Mouse (Mus musculus) intestine, postnatal 0 days (tissue): ENCODE results near the gene Eml4. TPM values are rescaled to one million over a fixed set of nuclear protein-coding genes. Genes with fewer than 3 reads are reported as not detected.
A peak's percentile ranks its signal among the peaks of the same experiment; 100 is the strongest.

Experiments used
- ATAC-seq: fragments of 200-750 bp; cut with Nextera tagmentation; 2 replicates; pipeline ENCODE4 v1.8.0; 2017; ENCODE audit warnings: mild to moderate bottlenecking, moderate TSS enrichment, moderate library complexity
- H3K27ac ChIP-seq: fragments of 300-500 bp; sonication (generic); 2 replicates; pipeline ENCODE4 v1.5.1; 2014; ENCODE audit warnings: mild to moderate bottlenecking, low read depth, low read length, moderate library complexity
- H3K27me3 ChIP-seq: fragments of 300-500 bp; sonication (generic); replicated peaks from 2 replicates; pipeline ENCODE4 v1.6.1; 2014; ENCODE audit warnings: low read length, mixed read lengths; ENCODE audit not compliant: control insufficient read depth, insufficient read depth
- H3K36me3 ChIP-seq: fragments of 300-500 bp; sonication (generic); 2 replicates; pipeline ENCODE4 v1.6.1; 2014; ENCODE audit warnings: mild to moderate bottlenecking, moderate library complexity; ENCODE audit not compliant: control insufficient read depth, insufficient read depth
- H3K4me1 ChIP-seq: fragments of 300-500 bp; sonication (generic); replicated peaks from 2 replicates; pipeline ENCODE4 v1.6.1; 2014; ENCODE audit warnings: antibody characterized with exemption, low read length, mixed read lengths; ENCODE audit not compliant: control insufficient read depth, insufficient read depth
- H3K4me2 ChIP-seq: fragments of 300-500 bp; sonication (generic); replicated peaks from 2 replicates; pipeline ENCODE4 v1.6.1; 2014; ENCODE audit warnings: low read depth, mild to moderate bottlenecking, moderate library complexity
- H3K4me3 ChIP-seq: fragments of 300-500 bp; sonication (generic); 2 replicates; pipeline ENCODE4 v1.5.1; 2014; ENCODE audit warnings: low read depth, low read length
- H3K9ac ChIP-seq: fragments of 300-500 bp; sonication (generic); 2 replicates; pipeline ENCODE4 v1.6.1; 2014; ENCODE audit warnings: mild to moderate bottlenecking, low read depth, low read length
- H3K9me3 ChIP-seq: fragments of 300-500 bp; sonication (generic); 2 replicates; pipeline ENCODE4 v1.6.1; 2016; ENCODE audit warnings: mixed run types; ENCODE audit not compliant: control insufficient read depth
- CTCF ChIP-seq: sonication (generic); IDR thresholded peaks from 2 replicates; pipeline ENCODE4 v1.5.1; 2016; ENCODE audit warnings: low read depth, mild to moderate bottlenecking, control low read depth, antibody characterized with exemption, moderate library complexity
- WGBS: fragments of 180-500 bp; shearing (Covaris S2); extraction: QIAGEN DNeasy Blood & Tissue Kit; methylation state at CpG from one replicate; pipeline ENCODE4 v1.1.7; 2014; 5-methylcytosine and 5-hydroxymethylcytosine counted together
- polyA plus RNA-seq: library from polyadenylated mRNA; unstranded; fragments of >200 nt; fragmentation: Nextera tagmentation; extraction: Ambion mirVana; gene quantifications from 2 replicates; pipeline ENCODE4 v1.2.1, GENCODE M21; 2015

Gene Eml4
- polyA plus RNA-seq, 1 experiment from 2014 or later: 13.2 TPM

DNA sequence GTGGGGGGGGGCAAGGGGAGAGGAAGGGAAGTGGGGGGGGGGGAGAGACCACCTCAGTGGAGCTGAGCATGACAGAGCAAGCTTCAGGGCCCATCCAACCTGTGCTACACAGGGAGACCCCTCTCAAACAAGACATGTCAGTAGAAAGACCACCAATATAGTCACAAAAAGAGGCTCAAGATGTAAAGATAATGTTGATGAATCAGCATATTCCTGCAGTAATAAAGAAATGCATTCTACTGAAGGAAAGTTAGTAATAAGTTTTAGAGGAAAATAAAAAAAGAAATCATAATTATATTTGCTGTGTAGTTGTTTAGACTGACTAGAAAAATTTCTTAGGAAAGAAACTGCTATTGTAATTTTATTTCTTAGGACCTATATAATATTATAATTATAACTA, 23.4 kb downstream of the Eml4 start:
- Histone ChIP-seq H3K4me1 (no peaks in the 10 kb centered on the region; the same call in 1 of the 2 replicates), H3K27ac (no peak overlapping the region), H3K9me3 (no peaks in the 10 kb centered on the region), H3K4me3 (no peak overlapping the region), H3K27me3 (no peaks in the 10 kb centered on the region), H3K36me3 (no peaks in the 10 kb centered on the region), H3K9ac (no peak overlapping the region), H3K4me2 (no peak overlapping the region)
- ATAC-seq: no peak
- TF ChIP-seq CTCF: no peak

DNA sequence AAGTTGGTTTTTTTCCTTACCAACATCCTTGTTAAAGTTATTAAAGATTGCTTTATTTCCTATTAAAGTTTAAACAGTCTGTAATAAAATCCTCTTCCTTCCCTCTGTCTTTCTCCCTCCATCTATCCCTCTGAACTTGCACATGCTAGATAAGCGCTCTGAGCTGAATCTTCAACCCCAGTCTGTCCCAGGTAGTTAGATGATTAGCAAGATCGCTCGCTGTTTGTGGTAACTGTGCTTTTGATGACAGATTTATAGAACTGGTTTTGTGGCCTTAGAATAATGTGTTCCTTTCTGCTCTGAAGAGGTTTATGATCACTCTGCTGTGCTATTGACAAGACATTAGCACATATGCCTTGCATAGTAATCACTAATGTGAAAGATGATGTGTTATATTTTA, 25.1 kb downstream of the Eml4 start:
- Histone ChIP-seq H3K4me2 (no peak overlapping the region), H3K27me3 (no peaks in the 10 kb centered on the region), H3K9ac (no peak overlapping the region), H3K9me3 (no peaks in the 10 kb centered on the region), H3K36me3 (no peaks in the 10 kb centered on the region), H3K27ac (no peak overlapping the region), H3K4me3 (no peak overlapping the region), H3K4me1 (peaks cover 8% of the 10 kb centered on the region)
- no peak for ATAC-seq
- WGBS: 39% methylated on average over 3 of the region's 3 CpGs
- no peak for TF ChIP-seq CTCF

- H3K4me2 ChIP-seq: no peak overlapping the region
- ATAC-seq: peak; percentile 89
- 17% methylated on average over 4 of the region's 4 CpGs for WGBS
These were observed 26.1 kb downstream of the Eml4 start for GRCm38 (mm10) chr17:83376801-83377200.

DNA sequence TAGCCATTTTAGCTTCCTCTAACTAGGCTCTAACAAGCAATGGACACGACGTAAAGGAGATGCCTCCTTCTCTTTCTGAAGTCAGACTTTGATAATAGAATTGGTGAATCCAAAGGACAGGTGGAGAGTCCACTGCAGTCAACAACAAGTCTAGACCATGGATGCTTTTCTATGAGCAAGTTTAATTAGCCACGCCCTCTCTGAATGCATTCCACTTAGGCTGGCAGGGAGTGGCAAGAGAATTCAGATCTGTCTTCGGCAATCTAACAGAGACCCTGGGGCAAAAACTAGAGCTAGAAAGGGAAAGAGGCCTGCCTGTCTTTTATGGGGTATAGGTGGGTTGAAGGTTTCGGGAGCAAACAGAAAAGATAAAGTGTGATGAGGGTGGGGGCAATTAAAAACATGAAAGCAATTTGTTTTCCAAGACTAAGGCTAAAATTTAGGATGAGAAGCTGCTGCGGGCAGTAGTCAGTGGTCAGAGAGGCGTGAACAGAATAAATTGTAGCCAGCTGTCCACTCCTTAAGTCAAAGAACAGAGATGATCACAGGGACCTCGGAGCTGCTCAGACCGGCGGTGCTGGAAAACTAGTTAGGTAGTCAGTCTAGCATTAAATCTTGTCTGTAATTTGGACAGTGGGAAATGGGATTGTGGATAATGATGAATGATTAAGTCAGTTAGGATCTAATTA, 27.2 kb downstream of the Eml4 start:
- no peak overlapping the region for H3K9ac ChIP-seq
- H3K27me3 ChIP-seq: no peaks in the 10 kb centered on the region
- no peak overlapping the region for H3K27ac ChIP-seq
- H3K4me3 ChIP-seq: no peak overlapping the region
- peaks cover 8% of the 10 kb centered on the region for H3K4me1 ChIP-seq
- WGBS: 63% methylated on average over 10 of the region's 10 CpGs
- no peak for TF ChIP-seq CTCF
- H3K9me3 ChIP-seq: no peaks in the 10 kb centered on the region
- H3K4me2 ChIP-seq: no peak overlapping the region
- no peaks in the 10 kb centered on the region for H3K36me3 ChIP-seq
- ATAC-seq: no peak

More at GRCm38 (mm10) chr17:83376801-83377200, 26.1 kb downstream of the Eml4 start:
- H3K36me3 ChIP-seq: no peaks in the 10 kb centered on the region
- no peak overlapping the region for H3K9ac ChIP-seq
- peaks cover 8% of the 10 kb centered on the region for H3K4me1 ChIP-seq
- no peak overlapping the region for H3K27ac ChIP-seq
- no peaks in the 10 kb centered on the region for H3K9me3 ChIP-seq
- no peak overlapping the region for H3K4me3 ChIP-seq
- no peak for TF ChIP-seq CTCF
- no peaks in the 10 kb centered on the region for H3K27me3 ChIP-seq

- no peaks in the 10 kb centered on the region for H3K9me3 ChIP-seq
- H3K4me1 ChIP-seq: peaks cover 8% of the 10 kb centered on the region
- 74% methylated on average over 4 of the region's 4 CpGs for WGBS
- no peaks in the 10 kb centered on the region for H3K36me3 ChIP-seq
- no peak overlapping the region for H3K9ac ChIP-seq
- H3K4me2 ChIP-seq: no peak overlapping the region
- TF ChIP-seq CTCF: no peak
- no peak overlapping the region for H3K4me3 ChIP-seq
- ATAC-seq: no peak
- no peaks in the 10 kb centered on the region for H3K27me3 ChIP-seq
- no peak overlapping the region for H3K27ac ChIP-seq
These were observed 27.7 kb downstream of the Eml4 start for GRCm38 (mm10) chr17:83378444-83378762.

DNA sequence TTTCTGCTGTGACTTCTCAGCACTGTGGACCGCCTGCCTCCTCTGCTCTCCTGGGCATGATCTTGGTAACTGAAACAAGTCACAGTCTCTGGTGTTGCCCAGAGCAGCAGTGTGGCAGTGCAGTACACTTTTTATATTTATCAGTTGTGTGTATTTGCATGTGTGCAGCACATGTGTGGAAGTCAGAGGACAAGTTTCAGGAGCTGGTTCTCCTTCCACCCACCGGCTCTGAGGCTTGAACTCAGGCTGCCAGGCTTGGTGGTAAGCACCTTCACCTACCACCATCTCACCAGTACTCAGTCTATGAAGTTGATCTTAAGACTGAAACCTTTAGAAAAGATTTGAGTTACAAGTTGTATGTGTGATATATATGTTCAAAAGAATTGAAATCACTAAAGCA, 28.6 kb downstream of the Eml4 start:
- Histone ChIP-seq H3K4me3 (no peak overlapping the region), H3K36me3 (no peaks in the 10 kb centered on the region), H3K9ac (no peak overlapping the region), H3K4me2 (no peak overlapping the region), H3K9me3 (no peaks in the 10 kb centered on the region), H3K4me1 (peaks cover 8% of the 10 kb centered on the region), H3K27ac (no peak overlapping the region), H3K27me3 (no peaks in the 10 kb centered on the region)
- WGBS: 90% methylated on average over 2 of the region's 2 CpGs
- no peak for TF ChIP-seq CTCF
- ATAC-seq: no peak

DNA sequence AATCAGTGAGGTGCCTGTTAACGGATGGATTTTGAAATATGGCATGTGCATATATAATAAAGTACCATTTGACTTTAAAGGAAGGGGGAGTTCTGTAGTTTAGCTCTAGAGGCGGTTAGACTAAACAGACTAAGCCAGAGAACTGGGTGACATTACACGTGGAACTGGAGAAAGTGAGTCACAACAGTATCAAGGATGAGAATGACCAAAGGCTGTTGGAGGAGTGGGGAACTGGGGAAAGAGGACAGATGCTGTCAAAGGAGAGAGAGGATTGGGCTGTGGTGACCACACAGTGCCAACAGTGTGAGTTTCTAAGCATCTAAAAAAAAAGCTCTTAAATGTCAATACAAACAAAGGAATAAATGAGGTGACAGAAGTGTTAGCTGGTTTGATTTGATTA, 29.1 kb downstream of the Eml4 start:
- ATAC-seq: no peak
- Histone ChIP-seq H3K9me3 (no peaks in the 10 kb centered on the region), H3K4me3 (no peak overlapping the region), H3K4me2 (no peak overlapping the region), H3K4me1 (peaks cover 8% of the 10 kb centered on the region), H3K36me3 (no peaks in the 10 kb centered on the region), H3K9ac (no peak overlapping the region), H3K27ac (no peak overlapping the region), H3K27me3 (no peaks in the 10 kb centered on the region)
- WGBS: 65% methylated on average over 3 of the region's 3 CpGs
- TF ChIP-seq CTCF: no peak
